Mouse (Mus musculus): ENCODE data around the gene H2-M10.3.
A peak's percentile ranks its signal among the peaks of the same experiment; 100 is the strongest.
"Not testable (repeated sequence)": the region's sequence is repeated elsewhere in the genome, so short reads cannot be mapped to it uniquely, and the experiment has no call there.

Gene H2-M10.3

GRCm38 (mm10) chr17:36368317-36368716, at the start of gene H2-M10.3:
Gene H2-M10.3, minus strand, starts transcription at chr17:36368417.
- not testable (repeated sequence) for DNase-seq (ENCODE audit: low read depth)

- DNase-seq (ENCODE audit: low read depth): no peak
Measured at GRCm38 (mm10) chr17:36417416-36417815, 49.2 kb upstream of the H2-M10.3 start.

GRCm38 (mm10) chr17:36415407-36415806, 47.2 kb upstream of the H2-M10.3 start:
- peak; percentile 81 for DNase-seq (ENCODE audit: low read depth)

- no peak for DNase-seq (ENCODE audit: low read depth)
Measured at GRCm38 (mm10) chr17:36414361-36414760, 46.1 kb upstream of the H2-M10.3 start.

- peak; percentile 55 for DNase-seq (ENCODE audit: low read depth)
Measured at GRCm38 (mm10) chr17:36389907-36390306, 21.7 kb upstream of the H2-M10.3 start.

- not testable (repeated sequence) for DNase-seq (ENCODE audit: low read depth)
Measured at GRCm38 (mm10) chr17:36362404-36362803, 5.8 kb downstream of the H2-M10.3 start.

GRCm38 (mm10) chr17:36357512-36357911, 10.7 kb downstream of the H2-M10.3 start:
- DNase-seq (ENCODE audit: low read depth): peak; percentile 37

GRCm38 (mm10) chr17:36355763-36356162, 12.5 kb downstream of the H2-M10.3 start:
- no peak for DNase-seq (ENCODE audit: low read depth)

- DNase-seq (ENCODE audit: low read depth): peak; percentile 71
Measured at GRCm38 (mm10) chr17:36355343-36355742, 12.9 kb downstream of the H2-M10.3 start.

GRCm38 (mm10) chr17:36326055-36326454, 42.2 kb downstream of the H2-M10.3 start, which contains the start of gene H2-M10.1:
Gene H2-M10.1, minus strand, starts transcription at chr17:36326155.
- DNase-seq (ENCODE audit: low read depth): no peak

- no peak for DNase-seq (ENCODE audit: low read depth)
Measured at GRCm38 (mm10) chr17:36315689-36316253, 52.4 kb downstream of the H2-M10.3 start.

GRCm38 (mm10) chr17:36315041-36315688, 53.1 kb downstream of the H2-M10.3 start:
- no peak for DNase-seq (ENCODE audit: low read depth)

Data from 416B (cell line).